Mouse (Mus musculus) kidney, embryonic 14.5 days (tissue): ENCODE data around the gene Spsb3. TPM values are rescaled to one million over a fixed set of nuclear protein-coding genes. Genes with fewer than 3 reads are reported as not detected.

Source experiments
- ATAC-seq: fragments of 200-750 bp; cut with Nextera tagmentation; 2 replicates; pipeline ENCODE4 v1.8.0; 2017; ENCODE audit warnings: moderate number of reproducible peaks, mild to moderate bottlenecking, moderate TSS enrichment, moderate library complexity; ENCODE audit not compliant: low FRiP score, low TSS enrichment
- H3K27ac ChIP-seq: fragments of 300-500 bp; sonication (generic); 2 replicates; pipeline ENCODE4 v1.5.1; 2014; ENCODE audit warnings: low read depth, mild to moderate bottlenecking, low read length, moderate library complexity, mixed read lengths
- H3K27me3 ChIP-seq: fragments of 300-500 bp; sonication (generic); 2 replicates; pipeline ENCODE4 v1.6.1; 2014; ENCODE audit warnings: mild to moderate bottlenecking, low read length; ENCODE audit not compliant: control insufficient read depth, insufficient read depth
- H3K36me3 ChIP-seq: fragments of 300-500 bp; sonication (generic); 2 replicates; pipeline ENCODE4 v1.6.1; 2014; ENCODE audit warnings: low read length, mixed read lengths; ENCODE audit not compliant: control insufficient read depth, insufficient read depth
- H3K4me1 ChIP-seq: fragments of 300-500 bp; sonication (generic); 2 replicates; pipeline ENCODE4 v1.6.1; 2014; ENCODE audit warnings: low read length, mixed read lengths; ENCODE audit not compliant: control insufficient read depth, insufficient read depth
- H3K4me2 ChIP-seq: fragments of 300-500 bp; sonication (generic); replicated peaks from 2 replicates; pipeline ENCODE4 v1.6.1; 2014; ENCODE audit warnings: low read depth, mild to moderate bottlenecking, low read length
- H3K4me3 ChIP-seq: fragments of 300-500 bp; sonication (generic); 2 replicates; pipeline ENCODE4 v1.5.1; 2014; ENCODE audit warnings: mild to moderate bottlenecking, low read length
- H3K9ac ChIP-seq: fragments of 300-500 bp; sonication (generic); 2 replicates; pipeline ENCODE4 v1.6.1; 2014; ENCODE audit warnings: low read depth, mild to moderate bottlenecking, low read length, moderate library complexity
- H3K9me3 ChIP-seq: fragments of 300-500 bp; sonication (generic); 2 replicates; pipeline ENCODE4 v1.6.1; 2016; ENCODE audit warnings: low read length; ENCODE audit not compliant: control insufficient read depth
- WGBS: fragments of 180-500 bp; shearing (Covaris S2); extraction: QIAGEN DNeasy Blood & Tissue Kit; methylation state at CpG from one replicate; pipeline ENCODE4 v1.1.7; 2014; 5-methylcytosine and 5-hydroxymethylcytosine counted together
- polyA plus RNA-seq: library from polyadenylated mRNA; unstranded; fragments of >200 nt; fragmentation: Nextera tagmentation; extraction: Ambion mirVana; gene quantifications from 2 replicates; pipeline ENCODE4 v1.2.1, GENCODE M21; 2014

The Spsb3 gene
- polyA plus RNA-seq, 1 experiment from 2014 or later, result 36.8 TPM

- no peak overlapping the region for H3K9ac ChIP-seq
- no peak for ATAC-seq
- H3K27me3 ChIP-seq, result no peaks in the 10 kb centered on the region
- no peaks in the 10 kb centered on the region for H3K9me3 ChIP-seq
- H3K4me1 ChIP-seq, result no peaks in the 10 kb centered on the region
- H3K36me3 ChIP-seq, result peaks cover 20% of the 10 kb centered on the region
- WGBS, result 96% methylated on average over 3 of the region's 3 CpGs
- no peak overlapping the region for H3K4me3 ChIP-seq
- no peak overlapping the region for H3K27ac ChIP-seq
- H3K4me2 ChIP-seq, result no peak overlapping the region
Observed at GRCm38 (mm10) chr17:24861785-24862184, 24.7 kb upstream of the Spsb3 start.

GRCm38 (mm10) chr17:24865776-24866175 is 20.7 kb upstream of the Spsb3 start, which contains the start of gene Igfals:
TSS of gene Igfals (plus strand) at chr17:24865997.
- no peaks in the 10 kb centered on the region for H3K27me3 ChIP-seq
- 90% methylated on average over 8 of the region's 8 CpGs for WGBS
- ATAC-seq, result no peak

GRCm38 (mm10) chr17:24867914-24868313 is 18.5 kb upstream of the Spsb3 start:
- no peaks in the 10 kb centered on the region for H3K4me1 ChIP-seq
- no peaks in the 10 kb centered on the region for H3K27me3 ChIP-seq
- H3K9ac ChIP-seq, result no peak overlapping the region
- H3K27ac ChIP-seq, result no peak overlapping the region
- no peak for ATAC-seq
- H3K36me3 ChIP-seq, result peaks cover 9% of the 10 kb centered on the region
- H3K9me3 ChIP-seq, result no peaks in the 10 kb centered on the region
- no peak overlapping the region for H3K4me2 ChIP-seq
- H3K4me3 ChIP-seq, result no peak overlapping the region
- WGBS, result 92% methylated on average over 10 of the region's 10 CpGs

More at GRCm38 (mm10) chr17:24865776-24866175, 20.7 kb upstream of the Spsb3 start, which contains the start of gene Igfals:
- peaks cover 20% of the 10 kb centered on the region for H3K36me3 ChIP-seq
- no peak within 1 kb of the TSS for H3K4me3 ChIP-seq
- H3K4me2 ChIP-seq, result no peak within 1 kb of the TSS
- no peak within 1 kb of the TSS for H3K9ac ChIP-seq
- no peaks in the 10 kb centered on the region for H3K4me1 ChIP-seq
- H3K27ac ChIP-seq, result no peak within 1 kb of the TSS
- no peaks in the 10 kb centered on the region for H3K9me3 ChIP-seq

- WGBS, result 49% methylated on average over 4 of the region's 4 CpGs
- H3K4me1 ChIP-seq, result no peaks in the 10 kb centered on the region
- H3K4me3 ChIP-seq, result no peak overlapping the region
- H3K27me3 ChIP-seq, result no peaks in the 10 kb centered on the region
- H3K9ac ChIP-seq, result no peak overlapping the region
- ATAC-seq, result no peak
- no peak overlapping the region for H3K4me2 ChIP-seq
- no peaks in the 10 kb centered on the region for H3K36me3 ChIP-seq
- no peaks in the 10 kb centered on the region for H3K9me3 ChIP-seq
- no peak overlapping the region for H3K27ac ChIP-seq
Observed at GRCm38 (mm10) chr17:24873695-24874404, 12.6 kb upstream of the Spsb3 start.

- Histone ChIP-seq H3K27me3 (no peaks in the 10 kb centered on the region), H3K4me2 (no peak overlapping the region), H3K9ac (no peak overlapping the region), H3K36me3 (no peaks in the 10 kb centered on the region), H3K9me3 (no peaks in the 10 kb centered on the region), H3K4me3 (no peak overlapping the region), H3K27ac (no peak overlapping the region), H3K4me1 (no peaks in the 10 kb centered on the region)
- 40% methylated on average over 1 of the region's 1 CpGs for WGBS
- no peak for ATAC-seq
Observed at GRCm38 (mm10) chr17:24874405-24874745, 12.1 kb upstream of the Spsb3 start.

GRCm38 (mm10) chr17:24874989-24875388 is 11.5 kb upstream of the Spsb3 start:
- 84% methylated on average over 8 of the region's 8 CpGs for WGBS
- Histone ChIP-seq H3K9ac (no peak overlapping the region), H3K4me1 (no peaks in the 10 kb centered on the region), H3K36me3 (no peaks in the 10 kb centered on the region), H3K9me3 (no peaks in the 10 kb centered on the region), H3K27ac (no peak overlapping the region), H3K27me3 (no peaks in the 10 kb centered on the region), H3K4me3 (no peak overlapping the region), H3K4me2 (no peak overlapping the region)
- ATAC-seq, result no peak

GRCm38 (mm10) chr17:24877336-24878116 is 8.9 kb upstream of the Spsb3 start:
- H3K27me3 ChIP-seq, result no peaks in the 10 kb centered on the region
- no peak overlapping the region for H3K9ac ChIP-seq
- H3K4me3 ChIP-seq, result no peak overlapping the region
- H3K36me3 ChIP-seq, result no peaks in the 10 kb centered on the region; the same call in 1 of the 2 replicates
- H3K9me3 ChIP-seq, result no peaks in the 10 kb centered on the region
- ATAC-seq, result no peak
- no peaks in the 10 kb centered on the region for H3K4me1 ChIP-seq
- no peak overlapping the region for H3K27ac ChIP-seq
- WGBS, result 50% methylated on average over 10 of the region's 10 CpGs
- no peak overlapping the region for H3K4me2 ChIP-seq

GRCm38 (mm10) chr17:24878117-24878397 is 8.4 kb upstream of the Spsb3 start:
- 24% methylated on average over 5 of the region's 5 CpGs for WGBS
- no peak overlapping the region for H3K9ac ChIP-seq
- H3K27me3 ChIP-seq, result no peaks in the 10 kb centered on the region
- H3K4me3 ChIP-seq, result no peak overlapping the region
- H3K4me1 ChIP-seq, result no peaks in the 10 kb centered on the region
- no peak overlapping the region for H3K27ac ChIP-seq
- H3K4me2 ChIP-seq, result no peak overlapping the region
- peaks cover 4% of the 10 kb centered on the region for H3K36me3 ChIP-seq
- ATAC-seq, result no peak
- no peaks in the 10 kb centered on the region for H3K9me3 ChIP-seq

GRCm38 (mm10) chr17:24878531-24878930 is 7.9 kb upstream of the Spsb3 start:
- Histone ChIP-seq H3K9ac (no peak overlapping the region), H3K4me3 (no peak overlapping the region), H3K9me3 (no peaks in the 10 kb centered on the region), H3K36me3 (peaks cover 9% of the 10 kb centered on the region), H3K27ac (no peak overlapping the region), H3K27me3 (no peaks in the 10 kb centered on the region), H3K4me1 (no peaks in the 10 kb centered on the region), H3K4me2 (no peak overlapping the region)
- no peak for ATAC-seq
- 79% methylated on average over 8 of the region's 8 CpGs for WGBS
